Mouse (Mus musculus) gastrocnemius, postnatal 14 days (tissue): Measurements from ENCODE around the gene Gm572. TPM values are rescaled to one million over a fixed set of nuclear protein-coding genes. Genes with fewer than 3 reads are reported as not detected.
A peak's percentile ranks its signal among the peaks of the same experiment; 100 is the strongest.

ENCODE experiments used
- DNase-seq: peaks from one replicate; pipeline ENCODE4 v3.0.0; 2021; ENCODE audit warnings: mixed read lengths
- intact Hi-C: fragments of 180-260 bp; cut with DNase I; formaldehyde crosslinking; loops from one replicate; pipeline ENCODE4 v1.15.1; 2025; ENCODE audit warnings: low total_unique reads
- long read RNA-seq, 2 experiments: library from polyadenylated mRNA; stranded (forward); transcript quantifications; one replicate each; pipeline ENCODE4 v2.0.0; 2021
- total RNA-seq, 2 experiments: library from RNA; stranded (reverse); gene quantifications; 2 replicates each; pipeline ENCODE4 v1.2.3; 2021

The Gm572 gene
- 1 to 10 TPM; 6.9 to 7.7 TPM for total RNA-seq
- long read RNA-seq, experiment 1, partial matches to known transcripts = 1 of 1 reads
- long read RNA-seq, experiment 1, other reads (novel, unspliced or antisense) = 0 of 1 reads
- long read RNA-seq, experiment 2, partial matches to known transcripts = 0 of 1 reads
- long read RNA-seq, experiment 2, other reads (novel, unspliced or antisense) = 1 of 1 reads

DNA sequence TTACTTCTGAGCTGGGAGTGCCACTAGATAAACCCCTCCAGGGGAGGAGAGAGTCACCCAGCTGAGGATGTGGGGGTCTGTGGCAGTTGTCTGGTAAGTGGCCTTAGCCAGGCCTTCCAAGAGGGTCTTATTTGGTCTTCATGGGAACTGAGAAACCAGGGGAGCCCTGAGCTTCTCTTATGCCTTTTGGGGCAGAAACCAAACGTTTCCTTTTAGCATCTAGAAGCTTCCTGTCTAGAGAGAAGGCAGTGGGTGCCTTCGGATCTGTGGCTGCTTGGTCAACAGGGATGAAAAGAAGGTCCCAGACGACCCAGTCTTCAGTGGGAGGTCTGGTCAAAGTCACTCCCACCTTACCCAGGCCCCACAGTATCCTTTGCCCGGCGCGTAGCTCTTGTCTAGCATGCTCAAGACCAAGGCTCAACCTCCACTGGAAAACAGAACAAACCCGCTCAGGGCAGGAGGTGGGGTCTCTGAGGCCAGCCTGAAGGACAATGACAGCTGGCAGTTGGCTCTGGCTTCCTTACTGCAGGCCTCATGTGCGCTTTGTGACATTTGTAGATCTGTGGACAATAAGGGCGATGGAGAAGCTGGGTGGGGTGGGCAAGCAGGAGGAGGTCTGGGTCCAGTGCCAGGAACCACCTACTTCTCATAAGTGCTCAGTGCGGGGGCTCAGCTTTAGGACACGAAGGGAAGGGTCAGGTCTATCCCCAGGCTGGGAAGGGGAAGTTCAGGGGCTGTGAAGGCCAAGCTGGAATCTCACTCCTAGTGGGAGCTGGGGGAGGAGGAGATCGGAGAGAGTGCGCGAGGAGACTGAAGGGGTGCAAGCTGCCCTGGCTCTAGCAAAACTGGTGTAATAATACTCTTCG is at the start of gene Gm572:
Gene Gm572 (plus strand): TSS at position 27 of the 866 bp plus-strand sequence.
- intact Hi-C loops = no loop called here
- DNase-seq = no peak

DNA sequence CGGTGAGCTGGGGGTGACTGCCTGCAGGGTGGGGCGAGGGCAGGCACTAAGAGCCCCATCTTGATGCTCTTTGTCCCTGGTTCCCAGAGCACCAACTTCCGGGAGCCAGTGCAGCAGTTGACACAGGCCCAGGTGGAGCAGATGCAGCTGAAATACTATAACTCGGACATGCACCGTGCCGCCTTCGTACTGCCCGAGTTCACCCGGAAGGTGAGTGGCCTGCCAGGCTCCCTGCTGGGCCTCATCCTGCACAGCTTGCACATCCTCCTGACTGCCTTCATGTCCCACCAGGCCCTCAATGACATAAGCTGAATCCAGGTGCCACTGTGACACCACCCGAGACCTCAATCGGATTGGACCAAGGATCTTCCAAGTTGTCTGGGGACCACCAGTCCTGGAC is 49.1 kb upstream of the Gm572 start:
- DNase-seq = no peak
- intact Hi-C loops = no loop called here

DNA sequence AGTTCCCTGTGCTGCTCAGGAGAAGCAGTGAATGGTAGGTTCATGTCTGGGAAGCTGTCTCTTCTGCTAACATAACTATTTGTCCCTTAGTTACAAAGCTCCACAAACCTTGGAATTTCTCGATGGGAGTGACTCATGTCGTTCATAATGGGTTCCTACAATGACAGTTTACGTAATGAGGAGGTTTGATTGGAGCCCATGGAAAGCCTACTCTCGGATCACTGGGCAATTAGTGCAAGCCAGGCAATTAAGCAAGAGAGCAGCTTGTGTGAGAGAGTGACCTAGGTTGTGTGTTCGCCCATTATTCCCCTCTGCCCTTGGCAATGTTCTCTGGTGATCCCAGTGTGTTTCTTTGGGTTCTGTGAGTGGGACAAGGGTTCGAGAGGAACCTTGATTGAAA is 47.2 kb upstream of the Gm572 start:
- DNase-seq = no peak
- intact Hi-C loops = no loop called here

DNA sequence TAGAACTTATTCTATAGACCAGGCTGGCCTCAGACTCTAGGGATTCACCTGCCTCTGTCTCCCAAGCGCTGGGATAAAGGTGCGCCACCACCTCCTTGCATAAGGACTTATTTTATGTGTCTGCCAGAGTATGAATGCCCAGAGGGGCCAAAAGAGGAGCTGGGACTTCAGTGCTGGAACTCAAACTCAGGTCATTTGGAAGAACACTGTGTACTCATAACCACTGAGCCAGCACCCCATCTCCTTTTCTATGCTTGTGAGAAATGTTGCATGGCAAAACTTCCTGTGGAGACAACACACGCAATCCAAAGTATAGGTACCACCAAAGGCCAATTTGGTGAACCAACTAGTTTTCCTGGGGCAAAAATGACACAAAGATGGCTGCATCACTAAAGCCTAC is 46.4 kb upstream of the Gm572 start:
- intact Hi-C loops = no loop called here

DNA sequence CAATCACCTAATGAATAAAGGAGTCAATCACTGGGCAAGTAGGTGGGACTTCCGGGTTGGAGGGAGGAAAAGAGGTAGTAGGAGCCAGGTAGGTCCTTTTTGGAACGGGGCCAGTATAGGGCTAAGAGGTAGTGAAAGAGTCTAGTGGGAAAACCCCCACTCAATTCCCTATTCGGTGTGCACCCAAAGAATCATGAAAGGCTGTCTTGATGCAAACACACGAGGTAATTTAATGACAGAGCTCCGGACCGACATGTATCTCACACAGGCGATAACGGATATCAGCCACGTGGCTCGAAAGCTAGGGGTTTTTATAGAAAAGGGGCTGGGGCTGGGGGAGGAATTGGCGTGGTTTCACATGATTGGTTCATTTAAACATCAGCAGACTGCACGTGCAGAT is 44.3 kb upstream of the Gm572 start:
- DNase-seq = no peak
- intact Hi-C loops = no loop called here

More for the DNA sequence above, 46.4 kb upstream of the Gm572 start:
- DNase-seq = no peak

DNA sequence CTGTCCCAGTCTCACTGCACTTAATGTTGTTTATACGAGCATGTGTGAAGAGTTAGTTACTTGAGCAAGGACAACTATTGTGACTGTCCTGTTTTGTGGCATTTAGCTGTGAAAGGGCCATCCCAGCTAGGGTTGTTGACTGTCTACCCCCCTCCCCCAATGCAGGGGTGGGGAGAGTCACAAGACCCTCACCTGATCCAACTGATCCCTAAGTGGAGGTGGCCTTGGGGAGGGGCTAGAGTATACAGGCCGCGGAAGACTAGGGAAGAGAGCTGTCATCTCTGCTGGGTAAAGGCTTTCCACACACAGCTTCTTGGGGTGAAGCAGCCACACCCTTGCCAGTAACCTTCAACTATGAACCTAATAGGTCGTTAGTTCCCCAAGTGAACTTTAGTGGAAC is 42.8 kb upstream of the Gm572 start:
- no peak for DNase-seq
- intact Hi-C loops = no loop called here

DNA sequence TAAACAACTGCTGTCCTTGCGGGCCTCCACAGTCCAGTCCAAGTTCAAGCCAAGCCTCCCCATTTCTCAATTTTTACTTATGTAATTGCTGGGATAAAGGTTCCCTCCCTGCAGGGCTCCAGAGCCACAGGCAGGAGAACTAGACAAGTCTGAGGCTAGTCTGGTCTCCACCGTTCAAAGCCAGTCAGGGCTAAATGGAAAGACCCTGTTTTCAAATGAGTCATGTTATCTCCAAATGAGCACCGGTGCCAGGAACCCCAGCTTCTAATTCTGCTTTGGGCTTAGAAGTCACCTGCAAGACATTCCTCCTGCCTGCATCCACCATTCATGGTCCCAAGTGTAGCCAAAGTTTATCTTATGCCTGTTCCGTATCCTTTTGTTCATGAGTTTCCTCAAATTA is 41.2 kb upstream of the Gm572 start:
- DNase-seq = no peak
- intact Hi-C loops = no loop called here

DNA sequence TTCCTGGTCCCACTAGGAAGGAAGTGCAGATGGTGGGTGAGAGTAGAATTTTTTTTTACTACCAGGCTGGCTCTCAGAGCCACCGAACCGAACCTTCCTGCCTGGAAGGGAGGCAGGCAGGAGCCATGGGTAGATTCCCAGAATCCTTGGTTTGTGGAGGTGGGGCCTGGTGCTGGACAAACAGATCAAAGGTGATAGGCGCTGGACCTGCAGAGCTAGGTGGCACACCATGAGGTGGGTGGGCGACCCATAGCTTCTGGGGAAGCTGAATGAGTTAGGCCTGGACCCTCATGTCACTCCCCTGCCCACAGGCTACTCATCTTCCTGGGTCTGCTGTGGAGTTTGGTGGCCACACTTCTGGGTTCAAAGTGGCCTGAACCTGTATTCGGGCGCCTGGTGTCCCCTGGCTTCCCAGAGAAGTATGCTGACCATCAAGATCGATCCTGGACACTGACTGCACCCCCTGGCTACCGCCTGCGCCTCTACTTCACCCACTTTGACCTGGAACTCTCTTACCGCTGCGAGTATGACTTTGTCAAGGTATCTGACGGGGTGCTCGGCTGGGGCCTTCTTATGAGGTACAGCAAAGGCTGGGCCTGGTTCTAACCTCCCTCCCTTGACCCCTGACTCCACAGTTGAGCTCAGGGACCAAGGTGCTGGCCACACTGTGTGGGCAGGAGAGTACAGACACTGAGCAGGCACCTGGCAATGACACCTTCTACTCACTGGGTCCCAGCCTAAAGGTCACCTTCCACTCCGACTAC is 40.6 kb upstream of the Gm572 start, which contains the start of gene Masp2:
Gene Masp2 (plus strand): TSS at position 198 of the 764 bp plus-strand sequence.
- intact Hi-C loops = no loop called here
- no peak for DNase-seq

DNA sequence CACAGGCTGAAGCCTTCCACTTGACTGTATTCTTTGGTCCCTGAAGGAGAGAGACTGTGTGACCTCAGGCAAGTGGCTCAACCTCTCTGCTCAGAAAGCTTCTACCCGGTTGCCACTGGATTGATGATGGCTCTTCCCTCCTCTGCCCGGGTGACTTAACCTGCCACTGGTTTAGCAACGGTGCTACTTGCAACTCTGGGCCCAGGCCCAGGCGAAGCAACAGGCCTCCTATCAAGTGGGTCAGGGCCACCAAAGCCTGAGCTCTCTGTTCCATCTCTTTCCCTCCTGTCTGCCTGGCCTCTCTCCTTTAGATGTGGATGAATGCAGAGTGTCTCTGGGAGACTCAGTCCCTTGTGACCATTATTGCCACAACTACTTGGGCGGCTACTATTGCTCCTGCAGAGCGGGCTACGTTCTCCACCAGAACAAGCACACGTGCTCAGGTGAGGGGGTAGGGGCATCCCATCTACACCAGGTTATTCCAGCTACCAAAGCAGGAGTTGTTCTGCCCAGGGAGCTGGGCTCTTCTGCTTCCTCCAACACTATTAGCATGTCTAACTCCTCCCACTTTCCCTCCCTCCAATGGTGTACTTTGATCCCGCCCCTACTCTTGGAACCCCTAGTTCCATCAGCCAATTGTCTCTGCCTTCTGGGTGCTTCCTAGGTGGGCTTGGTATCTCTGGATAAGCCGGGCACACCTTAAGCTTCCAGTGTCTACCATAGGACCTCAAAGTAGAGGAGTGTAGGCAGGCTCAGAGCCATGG is 39.6 kb upstream of the Gm572 start:
- intact Hi-C loops = no loop called here
- no peak for DNase-seq

DNA sequence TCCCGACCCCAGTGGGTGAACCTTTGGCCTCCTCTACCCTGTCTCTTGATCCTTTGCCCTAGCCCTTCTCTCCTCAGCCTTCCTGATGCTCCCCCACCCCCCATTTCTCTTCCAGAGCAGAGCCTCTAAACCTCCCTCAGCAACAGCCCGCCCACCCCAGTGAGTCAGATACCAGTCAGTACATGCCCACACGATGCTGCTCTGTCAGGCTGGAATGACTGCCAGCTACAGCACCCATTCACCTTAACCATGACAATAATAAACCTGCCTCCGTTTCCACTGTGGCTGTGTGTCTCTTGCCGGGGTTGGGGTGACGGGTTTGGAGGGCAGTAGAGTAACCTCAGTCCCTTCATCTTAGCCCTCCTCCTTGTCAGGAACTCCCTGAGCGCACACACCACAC is 39.0 kb upstream of the Gm572 start:
- no peak for DNase-seq
- intact Hi-C loops = no loop called here

DNA sequence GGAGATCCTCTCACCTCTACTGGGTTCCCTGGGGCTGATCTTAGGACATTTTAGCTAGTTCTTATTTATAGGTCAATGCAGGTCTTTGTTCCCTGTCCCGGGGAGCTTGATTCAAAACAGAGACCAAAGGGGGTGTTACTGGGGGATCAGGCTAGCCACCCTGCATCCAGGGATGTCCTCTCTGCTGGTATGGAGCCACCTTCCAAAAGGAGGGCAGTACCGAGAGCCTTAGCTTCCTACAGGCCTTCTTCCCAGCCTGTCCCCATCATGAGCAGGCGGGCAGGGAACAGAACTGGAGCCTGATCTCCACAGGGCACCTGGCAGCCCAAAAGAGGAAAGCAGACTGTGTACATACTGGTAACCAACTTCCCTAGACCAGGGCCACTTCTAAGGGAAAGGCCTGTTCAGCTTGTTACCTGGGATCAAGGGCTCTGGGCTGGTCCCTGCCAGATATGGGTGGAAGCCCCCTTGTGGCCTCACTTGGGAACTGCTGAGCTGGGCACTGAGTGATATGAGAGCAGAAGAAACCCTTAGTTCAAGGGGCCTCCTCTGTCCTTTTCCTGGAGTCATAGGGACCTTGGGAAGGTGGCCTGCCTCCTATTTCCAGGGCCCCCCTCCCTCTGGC is 38.5 kb upstream of the Gm572 start:
- DNase-seq = peak; percentile 59
- intact Hi-C loops = no loop called here

DNA sequence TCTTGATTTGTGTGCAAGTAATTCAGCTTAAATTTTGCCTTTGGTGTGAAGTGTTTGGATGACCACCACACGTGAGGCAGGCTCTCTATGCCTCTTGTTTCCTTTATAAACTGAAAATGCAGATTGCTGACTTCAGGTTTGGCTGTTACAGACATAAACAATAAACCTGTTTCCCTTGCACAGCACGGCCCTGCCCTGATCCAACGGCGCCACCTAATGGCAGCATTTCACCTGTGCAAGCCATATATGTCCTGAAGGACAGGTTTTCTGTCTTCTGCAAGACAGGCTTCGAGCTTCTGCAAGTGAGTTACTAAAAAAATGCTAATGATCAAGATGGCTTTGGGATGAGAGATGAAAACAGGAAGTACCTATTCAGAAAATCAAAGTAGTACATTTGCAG is 35.4 kb upstream of the Gm572 start:
- intact Hi-C loops = no loop called here
- peak; percentile 80 for DNase-seq

DNA sequence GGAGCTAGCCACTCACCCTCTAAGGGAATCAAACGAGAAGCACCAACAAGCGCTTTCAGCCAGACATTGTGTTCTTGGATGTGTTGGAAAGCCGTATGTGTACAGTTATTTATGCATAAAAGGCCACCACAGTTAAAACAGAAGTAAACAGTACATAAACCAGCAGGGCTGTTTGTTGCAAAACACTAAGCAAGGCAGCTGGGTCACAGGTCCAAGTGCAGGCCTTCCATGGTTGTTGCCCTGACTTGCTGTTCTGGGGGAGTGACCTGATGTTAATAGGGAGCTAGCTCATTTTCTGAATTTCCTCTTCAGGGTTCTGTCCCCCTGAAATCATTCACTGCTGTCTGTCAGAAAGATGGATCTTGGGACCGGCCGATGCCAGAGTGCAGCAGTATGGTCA is 33.3 kb upstream of the Gm572 start:
- intact Hi-C loops = no loop called here
- no peak for DNase-seq

DNA sequence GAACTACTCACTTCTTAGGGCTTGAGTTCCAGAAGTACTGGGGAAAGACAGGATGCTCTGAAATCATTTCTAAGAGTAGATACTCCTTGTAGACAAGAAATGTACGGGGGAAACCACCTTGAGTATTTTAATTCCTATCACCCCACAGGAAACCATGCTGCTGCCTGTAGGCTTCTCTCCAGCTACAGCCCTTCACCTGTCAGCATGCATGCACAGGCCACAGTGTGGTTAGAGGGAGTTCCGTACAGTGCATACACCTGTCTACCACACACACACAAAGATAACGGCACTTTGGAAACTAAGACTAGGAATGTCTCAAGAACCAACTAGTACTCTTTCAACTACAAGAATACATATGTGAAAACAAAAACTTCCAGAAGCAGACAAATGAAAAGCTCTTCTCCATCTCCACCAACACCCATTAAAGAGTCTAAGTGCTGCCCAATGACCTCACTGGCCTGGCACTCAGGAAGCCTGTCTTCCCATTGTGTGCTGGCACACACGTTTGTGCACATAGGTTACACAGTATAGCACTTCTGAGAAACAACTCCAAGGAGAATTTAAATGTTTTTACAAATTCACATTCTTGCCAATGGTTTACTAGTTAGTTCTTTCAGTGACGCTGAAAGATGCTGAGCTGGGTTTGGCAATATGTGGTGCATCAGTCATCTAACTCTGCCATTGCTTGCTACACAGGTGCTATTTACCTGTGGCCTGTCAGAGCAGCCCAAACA is 32.3 kb upstream of the Gm572 start:
- intact Hi-C loops = no loop called here
- no peak for DNase-seq

DNA sequence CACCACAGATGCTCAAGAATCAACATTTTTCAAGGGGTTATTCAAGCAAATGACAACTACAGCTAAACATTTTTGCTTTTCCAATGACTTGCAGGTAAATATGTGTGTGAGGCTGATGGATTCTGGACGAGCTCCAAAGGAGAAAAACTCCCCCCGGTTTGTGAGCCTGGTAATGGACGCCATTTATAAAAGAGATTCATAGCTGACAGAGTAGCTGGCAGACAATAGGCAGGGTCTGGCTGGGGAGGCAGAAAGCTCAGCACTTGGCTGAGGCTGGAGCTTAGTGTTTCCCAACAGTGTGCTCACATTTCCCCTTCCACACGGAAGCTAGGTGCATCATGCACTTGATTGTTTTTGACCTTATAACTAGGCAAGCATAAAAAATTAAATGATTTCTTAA is 30.6 kb upstream of the Gm572 start:
- intact Hi-C loops = no loop called here
- no peak for DNase-seq

DNA sequence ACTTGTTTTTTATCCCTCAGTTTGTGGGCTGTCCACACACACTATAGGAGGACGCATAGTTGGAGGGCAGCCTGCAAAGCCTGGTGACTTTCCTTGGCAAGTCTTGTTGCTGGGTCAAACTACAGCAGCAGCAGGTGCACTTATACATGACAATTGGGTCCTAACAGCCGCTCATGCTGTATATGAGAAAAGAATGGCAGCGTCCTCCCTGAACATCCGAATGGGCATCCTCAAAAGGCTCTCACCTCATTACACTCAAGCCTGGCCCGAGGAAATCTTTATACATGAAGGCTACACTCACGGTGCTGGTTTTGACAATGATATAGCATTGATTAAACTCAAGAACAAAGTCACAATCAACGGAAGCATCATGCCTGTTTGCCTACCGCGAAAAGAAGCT is 29.4 kb upstream of the Gm572 start:
- intact Hi-C loops = no loop called here
- DNase-seq = no peak

DNA sequence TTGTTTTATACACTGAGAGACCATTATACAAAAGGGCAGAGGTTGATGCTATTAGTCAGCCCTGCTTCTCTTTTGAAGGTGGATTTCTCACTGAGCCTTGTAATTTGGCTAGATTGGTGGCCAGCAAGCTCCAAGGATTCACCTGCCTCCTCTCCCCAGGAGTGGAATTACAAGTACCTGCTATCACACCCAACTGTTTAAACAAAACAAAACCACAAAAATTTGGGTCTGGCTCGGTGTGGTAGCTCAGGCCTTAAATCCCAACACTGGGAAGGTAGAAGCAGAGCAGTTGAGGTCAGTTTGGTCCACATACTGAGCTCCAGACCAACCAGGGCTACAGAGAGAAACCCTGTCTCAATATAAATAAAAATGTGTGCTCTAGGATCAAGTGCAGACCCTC is 23.3 kb upstream of the Gm572 start:
- DNase-seq = no peak
- intact Hi-C loops = no loop called here

DNA sequence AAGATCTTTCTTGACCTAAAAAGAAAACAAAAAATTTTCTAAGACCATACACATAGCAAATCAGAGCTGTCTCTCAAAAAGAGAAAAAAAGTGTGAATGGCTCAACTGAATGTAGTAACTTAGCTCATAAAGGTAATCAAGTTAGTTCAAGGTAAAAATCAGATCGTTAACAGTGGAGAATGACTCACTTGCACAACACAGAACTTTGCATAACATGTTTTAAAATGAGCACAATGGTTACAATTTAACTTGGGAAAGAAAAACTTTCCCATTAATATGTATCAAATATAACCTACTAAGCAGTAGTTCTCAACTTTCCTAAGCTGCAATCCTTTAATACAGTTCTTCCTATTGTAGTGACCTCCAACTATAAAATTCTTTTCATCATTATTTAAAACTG is 22.4 kb upstream of the Gm572 start:
- DNase-seq = no peak
- intact Hi-C loops = no loop called here

DNA sequence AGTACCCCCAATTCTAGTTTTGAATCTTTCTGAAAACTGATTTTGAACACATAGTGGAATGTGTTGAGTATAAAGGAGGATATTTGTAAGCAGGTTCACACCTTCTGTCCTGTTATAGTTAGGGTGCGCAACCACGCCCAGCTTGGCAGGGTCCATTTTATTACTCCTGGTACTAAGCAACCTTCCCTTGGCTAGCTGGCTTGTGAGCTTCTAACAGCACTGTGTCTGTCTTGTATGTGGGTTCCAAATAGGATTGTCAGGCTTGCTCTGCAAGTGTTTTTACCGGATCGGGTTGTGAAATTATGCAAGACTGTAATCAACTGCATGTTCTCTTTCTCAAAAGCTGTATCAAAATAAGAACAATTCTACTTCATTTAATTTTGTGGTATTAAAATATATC is 20.6 kb upstream of the Gm572 start:
- intact Hi-C loops = no loop called here

More for the DNA sequence above, 20.6 kb upstream of the Gm572 start:
- no peak for DNase-seq
